Mouse (Mus musculus) hindbrain, embryonic 10.5 days (tissue): ENCODE data around the gene Enpp1. TPM values are rescaled to one million over a fixed set of nuclear protein-coding genes. Genes with fewer than 3 reads are reported as not detected.

Experiments used
- DNase-seq: peaks from one replicate; pipeline ENCODE4 v3.0.0-alpha.2; 2017; ENCODE audit warnings: low spot score
- H3K27ac ChIP-seq: fragments of 300-500 bp; sonication (generic); 2 replicates; pipeline ENCODE4 v1.5.1; 2016; ENCODE audit warnings: mild to moderate bottlenecking, moderate library complexity
- H3K27me3 ChIP-seq: fragments of 300-500 bp; sonication (generic); 2 replicates; pipeline ENCODE4 v1.6.1; 2016; ENCODE audit warnings: mild to moderate bottlenecking; ENCODE audit not compliant: poor library complexity, insufficient read depth, severe bottlenecking
- H3K36me3 ChIP-seq: fragments of 300-500 bp; sonication (generic); 2 replicates; pipeline ENCODE4 v1.6.1; 2016; ENCODE audit warnings: mild to moderate bottlenecking, moderate library complexity
- H3K4me1 ChIP-seq: fragments of 300-500 bp; sonication (generic); replicated peaks from 2 replicates; pipeline ENCODE4 v1.6.1; 2016; ENCODE audit warnings: mild to moderate bottlenecking
- H3K4me3 ChIP-seq: fragments of 300-500 bp; sonication (generic); 2 replicates; pipeline ENCODE4 v1.5.1; 2016; ENCODE audit warnings: mild to moderate bottlenecking, moderate library complexity
- H3K9me3 ChIP-seq: fragments of 300-500 bp; sonication (generic); 2 replicates; pipeline ENCODE4 v1.6.1; 2016; ENCODE audit warnings: mild to moderate bottlenecking, moderate library complexity
- WGBS: fragments of 180-500 bp; shearing (Covaris S2); methylation state at CpG from one replicate; pipeline ENCODE4 v1.1.7; 2016; 5-methylcytosine and 5-hydroxymethylcytosine counted together
- polyA plus RNA-seq: library from polyadenylated mRNA; unstranded; fragments of >200 nt; fragmentation: Nextera tagmentation; extraction: Ambion mirVana; gene quantifications from 2 replicates; pipeline ENCODE4 v1.2.1, GENCODE M21; 2016

Enpp1 gene
- polyA plus RNA-seq: 0.44 and 0.52 TPM in 2 replicates

DNA sequence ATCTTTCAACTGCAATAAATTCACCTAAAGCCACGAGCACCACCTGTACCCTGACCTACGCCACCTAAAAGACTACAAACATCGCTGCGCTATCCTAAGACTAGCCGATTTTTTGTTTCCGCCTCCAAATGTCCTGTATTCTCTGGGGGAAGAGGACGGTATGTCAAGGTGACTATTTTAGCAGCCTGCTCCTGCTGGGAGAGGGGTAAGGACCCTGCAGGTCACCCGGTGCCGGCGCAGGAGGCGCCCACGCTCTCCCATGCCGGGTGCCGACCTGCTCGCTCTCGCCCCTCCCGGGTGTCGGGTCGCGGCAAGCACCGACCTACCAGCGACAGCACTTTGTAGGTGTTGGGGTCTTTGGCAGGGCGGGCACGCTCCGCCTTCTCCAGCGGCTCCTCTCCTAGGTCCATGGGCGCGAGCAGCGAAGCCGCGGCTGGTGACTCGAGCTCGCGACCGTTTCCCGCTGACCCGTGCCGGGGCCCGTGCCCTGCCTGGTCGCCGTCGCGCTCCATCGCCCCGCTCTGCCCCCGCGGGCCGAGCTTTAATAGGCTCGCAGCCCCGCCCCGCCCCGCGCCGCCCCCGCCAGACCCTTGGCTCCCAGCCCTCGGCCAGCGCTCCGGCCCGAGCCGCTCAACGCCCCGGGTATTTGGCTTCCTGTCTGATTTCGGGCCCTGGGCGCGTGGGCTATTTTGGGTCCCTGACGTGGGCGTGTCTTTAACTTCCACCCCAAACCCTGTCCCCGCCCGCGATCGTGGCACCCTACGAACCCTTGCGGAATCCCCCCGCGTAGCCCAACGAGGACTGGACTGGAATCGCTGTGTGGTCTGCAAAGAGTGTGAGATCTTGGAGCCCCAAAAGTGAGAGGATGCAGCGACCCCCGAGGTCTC lies at the start of gene Enpp1:
TSS of gene Enpp1 (minus strand) at position 680 of the 887 bp plus-strand sequence.
- peak within 1 kb of the TSS; percentile 79 for H3K27ac ChIP-seq
- WGBS: under 1% methylated on average over 79 of the region's 79 CpGs
- H3K4me3 ChIP-seq: peak within 1 kb of the TSS; percentile 78
- H3K27me3 ChIP-seq: peaks cover 54% of the 10 kb centered on the region
- H3K4me1 ChIP-seq: peaks cover 15% of the 10 kb centered on the region
- DNase-seq: peak; percentile 66
- H3K9me3 ChIP-seq: no peaks in the 10 kb centered on the region
- no peaks in the 10 kb centered on the region for H3K36me3 ChIP-seq

DNA sequence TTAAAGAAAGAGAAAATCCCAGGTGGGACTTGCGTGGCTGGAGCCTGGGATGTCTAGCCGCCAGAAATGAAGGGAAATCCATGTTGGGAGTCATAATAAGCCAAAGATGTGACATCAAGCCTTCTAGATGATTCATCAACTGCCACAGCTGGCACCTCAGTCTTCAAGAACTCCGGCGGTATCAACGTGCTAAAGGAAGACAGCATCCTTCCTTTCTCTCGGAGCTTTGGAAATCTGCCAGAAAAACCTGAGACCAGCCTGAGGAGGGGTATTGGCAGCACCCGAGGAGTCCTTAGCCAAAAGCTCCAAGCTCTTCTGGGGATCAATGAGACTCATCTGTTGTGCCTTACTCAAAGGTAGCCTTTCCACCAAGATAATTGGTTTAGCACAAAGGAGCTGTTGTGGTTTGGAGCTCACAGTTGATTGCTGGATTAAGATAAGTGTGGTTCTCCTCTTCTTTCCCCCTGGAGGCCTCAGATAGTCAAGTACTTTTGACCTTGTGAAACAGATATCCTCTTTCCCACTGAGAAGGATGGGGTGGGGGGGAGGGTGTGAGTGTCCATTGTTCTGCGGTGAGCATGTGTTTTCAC lies 46.5 kb upstream of the Enpp1 start:
- 68% methylated on average over 8 of the region's 8 CpGs for WGBS
- Histone ChIP-seq H3K9me3 (no peaks in the 10 kb centered on the region), H3K4me3 (no peak overlapping the region), H3K27me3 (no peaks in the 10 kb centered on the region; the same call in 1 of the 2 replicates), H3K27ac (no peak overlapping the region), H3K4me1 (peaks cover 16% of the 10 kb centered on the region; the same call in 1 of the 2 replicates), H3K36me3 (no peaks in the 10 kb centered on the region)
- DNase-seq: no peak

DNA sequence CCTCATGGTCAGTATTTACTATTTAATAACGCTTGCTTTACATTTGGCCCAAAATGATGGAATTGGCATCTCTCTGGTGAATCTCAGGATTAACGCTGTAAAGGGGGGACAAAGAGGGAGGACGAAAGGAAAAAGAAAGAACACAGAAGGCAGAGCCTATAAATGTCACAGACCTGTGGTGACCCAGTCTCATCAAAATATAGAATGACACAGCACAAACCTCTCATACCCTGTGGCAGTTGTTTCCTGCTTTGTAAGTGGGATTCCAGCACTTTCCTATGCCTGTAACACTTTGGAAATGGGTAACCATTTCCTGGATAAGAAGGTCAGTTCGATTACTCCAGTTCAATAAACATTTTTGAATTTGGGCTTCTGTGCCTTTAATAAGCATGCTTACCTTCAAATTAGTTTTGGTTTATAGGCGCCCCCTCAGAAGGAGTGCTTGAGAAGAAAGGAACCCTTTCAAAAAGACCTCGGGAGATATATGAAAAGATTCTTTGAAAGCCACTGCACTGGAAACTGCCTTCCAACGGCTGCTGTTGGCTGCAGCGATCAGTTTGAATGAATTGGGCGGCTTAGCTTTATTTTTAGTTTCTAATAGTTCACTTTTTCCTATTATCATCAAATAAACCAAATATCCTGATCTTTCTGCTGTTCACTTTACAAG lies 43.0 kb upstream of the Enpp1 start:
- WGBS: 59% methylated on average over 9 of the region's 9 CpGs
- Histone ChIP-seq H3K4me3 (no peak overlapping the region), H3K27me3 (no peaks in the 10 kb centered on the region; the same call in 1 of the 2 replicates), H3K27ac (peak overlapping the region; percentile 62), H3K4me1 (peaks cover 16% of the 10 kb centered on the region; the same call in 1 of the 2 replicates), H3K9me3 (no peaks in the 10 kb centered on the region), H3K36me3 (no peaks in the 10 kb centered on the region)
- DNase-seq: no peak

DNA sequence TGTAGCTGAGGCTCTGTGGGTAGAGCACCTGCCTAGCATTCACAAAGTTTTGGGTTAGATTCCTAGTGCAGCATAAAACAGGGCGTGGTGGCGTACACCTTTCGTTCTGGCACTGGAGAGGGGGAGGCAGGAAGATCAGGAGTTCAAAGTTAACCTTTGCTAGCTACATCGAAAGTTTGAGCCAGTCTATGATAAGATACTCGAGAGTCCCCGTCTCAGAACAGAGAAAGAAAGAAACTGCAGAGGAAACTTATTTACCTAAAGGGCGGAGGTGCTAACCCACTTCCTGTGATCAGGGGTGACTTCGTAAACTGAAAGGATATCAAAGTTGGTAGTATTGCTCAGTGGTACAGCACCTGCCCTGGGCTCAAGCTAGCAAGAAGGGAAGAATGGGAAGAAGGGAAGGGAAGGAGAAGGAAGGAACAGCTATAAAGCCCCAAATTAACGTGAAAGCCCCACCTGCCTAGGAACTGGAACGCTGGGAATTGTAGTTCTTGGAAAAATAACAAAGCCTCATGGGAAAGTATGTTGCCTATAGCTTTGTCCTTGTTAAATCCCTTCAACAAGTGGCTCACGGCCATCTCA lies 42.4 kb upstream of the Enpp1 start:
- H3K4me3 ChIP-seq: peak overlapping the region; percentile 36
- no peak for DNase-seq
- WGBS: 54% methylated on average over 11 of the region's 11 CpGs
- H3K36me3 ChIP-seq: no peaks in the 10 kb centered on the region
- peaks cover 16% of the 10 kb centered on the region; the same call in 1 of the 2 replicates for H3K4me1 ChIP-seq
- no peaks in the 10 kb centered on the region; the same call in 1 of the 2 replicates for H3K27me3 ChIP-seq
- H3K27ac ChIP-seq: peak overlapping the region; percentile 62
- no peaks in the 10 kb centered on the region for H3K9me3 ChIP-seq

- H3K36me3 ChIP-seq: no peaks in the 10 kb centered on the region
- WGBS: 77% methylated on average over 16 of the region's 16 CpGs
Measured at GRCm38 (mm10) chr10:24753536-24754250, 41.7 kb upstream of the Enpp1 start.

GRCm38 (mm10) chr10:24742950-24743487 lies 31.1 kb upstream of the Enpp1 start:
- H3K36me3 ChIP-seq: no peaks in the 10 kb centered on the region
- no peak overlapping the region for H3K27ac ChIP-seq
- H3K27me3 ChIP-seq: no peaks in the 10 kb centered on the region
- no peaks in the 10 kb centered on the region for H3K4me1 ChIP-seq
- no peak for DNase-seq
- H3K4me3 ChIP-seq: no peak overlapping the region
- WGBS: 83% methylated on average over 13 of the region's 13 CpGs
- no peaks in the 10 kb centered on the region for H3K9me3 ChIP-seq

More at GRCm38 (mm10) chr10:24753536-24754250, 41.7 kb upstream of the Enpp1 start:
- peaks cover 16% of the 10 kb centered on the region; the same call in 1 of the 2 replicates for H3K4me1 ChIP-seq
- DNase-seq: no peak
- H3K4me3 ChIP-seq: peak overlapping the region; percentile 36
- H3K9me3 ChIP-seq: no peaks in the 10 kb centered on the region
- H3K27ac ChIP-seq: no peak overlapping the region; the same call in 1 of the 2 replicates
- H3K27me3 ChIP-seq: no peaks in the 10 kb centered on the region; the same call in 1 of the 2 replicates

- H3K27me3 ChIP-seq: no peaks in the 10 kb centered on the region
- no peaks in the 10 kb centered on the region for H3K36me3 ChIP-seq
- no peak overlapping the region for H3K4me3 ChIP-seq
- no peaks in the 10 kb centered on the region for H3K9me3 ChIP-seq
- WGBS: 77% methylated on average over 7 of the region's 7 CpGs
- no peak for DNase-seq
- H3K27ac ChIP-seq: no peak overlapping the region
- H3K4me1 ChIP-seq: no peaks in the 10 kb centered on the region
Measured at GRCm38 (mm10) chr10:24741229-24742198, 29.6 kb upstream of the Enpp1 start.

GRCm38 (mm10) chr10:24739171-24739570 lies 27.2 kb upstream of the Enpp1 start:
- Histone ChIP-seq H3K4me1 (no peaks in the 10 kb centered on the region), H3K27ac (no peak overlapping the region), H3K36me3 (no peaks in the 10 kb centered on the region), H3K9me3 (no peaks in the 10 kb centered on the region), H3K27me3 (no peaks in the 10 kb centered on the region), H3K4me3 (no peak overlapping the region)
- WGBS: 93% methylated on average over 2 of the region's 2 CpGs
- no peak for DNase-seq

DNA sequence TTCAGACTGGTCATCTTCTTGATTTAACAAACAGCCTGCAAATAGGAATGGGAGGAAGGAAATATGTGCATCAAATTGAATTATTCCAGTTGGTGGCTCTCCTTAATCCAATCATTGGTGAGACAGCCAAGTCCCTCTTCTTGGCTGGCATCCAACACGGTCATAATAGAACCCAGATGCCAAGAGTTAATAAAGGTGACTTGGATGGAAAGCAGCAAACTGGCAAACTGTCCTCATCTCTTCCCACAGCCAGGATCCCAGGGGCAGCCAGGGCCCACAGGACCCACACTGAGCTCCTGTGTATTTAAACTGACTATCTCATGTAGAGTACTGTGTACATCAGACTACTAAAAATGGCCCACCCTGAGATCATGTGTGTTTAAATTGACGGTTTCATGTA lies 26.5 kb upstream of the Enpp1 start:
- Histone ChIP-seq H3K4me1 (no peaks in the 10 kb centered on the region), H3K4me3 (no peak overlapping the region), H3K36me3 (no peaks in the 10 kb centered on the region), H3K27me3 (no peaks in the 10 kb centered on the region), H3K27ac (no peak overlapping the region), H3K9me3 (no peaks in the 10 kb centered on the region)
- no peak for DNase-seq
- WGBS: 90% methylated on average over 2 of the region's 2 CpGs

DNA sequence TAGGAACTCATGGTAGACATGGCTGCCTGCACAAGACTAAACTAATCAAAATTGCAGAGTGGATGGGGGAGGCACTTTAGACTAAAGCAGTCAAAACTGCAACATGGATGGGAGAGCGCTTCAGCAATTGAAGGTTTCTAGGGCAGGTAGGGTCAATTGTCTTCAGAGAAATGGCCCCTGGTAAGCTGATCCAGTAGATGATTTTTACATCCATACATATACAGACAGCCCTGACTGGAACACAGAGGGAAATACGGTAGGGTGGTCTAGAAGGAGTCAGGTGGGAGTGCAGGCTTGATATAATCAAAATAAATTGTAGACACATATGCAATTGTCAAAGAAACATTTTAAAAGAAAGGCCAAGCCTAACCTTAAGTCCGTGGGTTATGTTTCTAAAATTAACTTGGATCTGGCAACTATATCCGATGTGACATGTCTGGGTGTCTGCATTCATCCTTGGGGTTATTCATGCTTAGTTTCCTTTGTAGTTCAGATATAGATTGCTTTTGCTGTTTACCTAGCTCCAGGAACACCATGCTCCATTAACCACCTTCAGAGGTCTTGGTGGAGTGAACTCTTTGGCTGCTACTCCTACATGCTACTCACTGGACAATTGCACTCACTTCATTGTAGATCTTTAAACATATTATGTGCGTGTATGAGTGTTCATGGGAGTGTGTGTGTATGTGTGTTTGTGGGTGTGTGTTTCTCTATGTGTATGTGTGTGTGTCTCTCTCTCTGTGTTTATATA lies 23.2 kb upstream of the Enpp1 start:
- H3K4me3 ChIP-seq: no peak overlapping the region
- no peaks in the 10 kb centered on the region for H3K27me3 ChIP-seq
- H3K4me1 ChIP-seq: 0 out of 2 replicates have a peak, but pooled peaks cover 8% of the 10 kb centered on the region
- no peak overlapping the region for H3K27ac ChIP-seq
- no peaks in the 10 kb centered on the region for H3K9me3 ChIP-seq
- no peaks in the 10 kb centered on the region for H3K36me3 ChIP-seq
- no peak for DNase-seq
- 93% methylated on average over 5 of the region's 5 CpGs for WGBS
